Mouse (Mus musculus) layer of hippocampus, adult 9-10 months (tissue): ENCODE measurements around the gene Cpeb3.
A peak's percentile ranks its signal among the peaks of the same experiment; 100 is the strongest.
"Not testable (repeated sequence)": the region's sequence is repeated elsewhere in the genome, so short reads cannot be mapped to it uniquely, and the experiment has no call there.

Source experiments
- DNase-seq: peaks from one replicate; pipeline ENCODE4 v3.0.0; 2022; ENCODE audit warnings: low spot score

Cpeb3 gene

DNA sequence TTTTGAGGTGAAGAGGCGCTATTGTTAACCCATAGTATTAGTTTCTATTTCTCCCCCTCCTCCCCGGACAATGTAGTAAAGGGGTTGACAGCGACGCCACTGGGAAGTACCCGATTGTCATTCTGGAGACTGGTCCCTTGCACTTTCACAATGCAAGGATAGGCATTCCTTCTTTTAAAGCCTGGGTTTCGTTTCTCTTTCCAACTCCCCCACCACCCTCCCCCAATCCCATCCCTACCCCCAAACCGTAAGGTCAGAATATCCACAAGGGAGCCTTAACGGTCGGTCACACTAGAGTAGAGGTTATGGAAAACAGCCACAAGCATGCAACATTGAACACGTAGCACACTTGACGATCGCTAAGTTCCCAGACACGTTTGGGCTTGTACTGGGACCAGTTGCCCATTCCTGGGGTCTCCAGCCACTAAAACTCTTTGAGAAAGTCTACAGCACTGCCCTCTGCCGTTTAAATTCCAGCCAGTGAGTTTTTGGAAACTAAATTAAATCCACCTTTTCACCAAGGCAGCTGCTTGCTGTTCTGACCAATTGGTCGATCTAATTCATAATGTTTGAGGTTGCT lies at the start of gene Cpeb3:
Gene Cpeb3, minus strand, starts transcription at position 426 of the 580 bp plus-strand sequence.
- DNase-seq: no peak

DNA sequence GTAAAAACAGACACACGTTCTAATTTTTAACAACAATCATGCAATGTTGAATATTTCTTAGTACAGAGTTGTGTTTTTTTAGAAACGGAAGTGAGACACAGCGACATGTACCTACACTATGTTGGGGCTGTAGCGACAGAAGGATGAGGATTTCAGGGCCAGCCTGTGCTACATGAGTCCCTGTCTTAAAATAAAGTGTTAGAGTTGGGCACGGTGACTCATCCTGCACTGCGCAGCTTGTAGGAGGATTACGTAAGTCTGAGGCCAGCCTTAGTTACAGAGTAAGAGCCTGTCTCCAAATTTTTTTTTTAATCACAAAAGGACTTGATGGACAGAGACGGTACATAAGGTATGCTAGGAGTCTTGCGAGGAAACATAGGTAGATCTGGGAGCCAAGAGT lies 46.9 kb upstream of the Cpeb3 start:
- no peak for DNase-seq

DNA sequence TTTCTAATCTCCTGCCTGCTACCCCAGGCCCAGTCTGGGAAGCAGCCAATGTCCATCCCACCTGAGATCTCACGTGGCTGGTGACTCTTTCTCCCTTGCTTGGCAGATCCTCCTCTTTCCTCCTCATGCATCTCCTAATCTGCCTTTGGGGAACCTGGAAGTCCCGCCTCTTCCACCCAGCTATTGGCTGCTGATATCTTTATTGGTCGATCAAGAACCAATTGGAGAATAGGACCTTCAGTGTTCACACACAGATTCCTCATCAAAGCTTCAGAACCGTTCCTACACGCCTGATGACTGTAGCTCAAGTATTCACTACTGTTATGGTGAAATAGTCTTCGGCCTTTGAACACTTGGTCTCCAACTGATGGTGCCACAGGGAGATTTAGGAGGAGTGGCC lies 43.7 kb upstream of the Cpeb3 start:
- DNase-seq: no peak

DNA sequence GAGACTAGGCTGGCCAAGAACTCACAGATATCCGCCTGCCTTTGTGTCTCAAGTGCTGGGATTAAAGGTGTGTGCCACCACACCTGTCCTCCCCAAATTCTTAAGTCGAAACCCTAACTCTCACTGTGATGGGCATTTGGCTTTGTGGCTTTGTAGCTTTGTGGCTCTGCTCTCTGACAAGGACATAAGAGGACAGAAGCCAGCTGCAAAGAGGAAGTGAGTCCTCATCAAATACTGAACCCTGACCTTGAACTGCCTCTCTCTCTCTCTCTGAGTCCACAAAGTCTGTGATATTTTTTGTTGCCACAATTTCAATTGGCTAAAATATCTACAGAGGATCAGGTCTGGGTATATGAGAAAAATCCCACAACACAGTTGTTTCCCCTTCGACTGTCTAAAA lies 39.8 kb upstream of the Cpeb3 start:
- DNase-seq: no peak

DNA sequence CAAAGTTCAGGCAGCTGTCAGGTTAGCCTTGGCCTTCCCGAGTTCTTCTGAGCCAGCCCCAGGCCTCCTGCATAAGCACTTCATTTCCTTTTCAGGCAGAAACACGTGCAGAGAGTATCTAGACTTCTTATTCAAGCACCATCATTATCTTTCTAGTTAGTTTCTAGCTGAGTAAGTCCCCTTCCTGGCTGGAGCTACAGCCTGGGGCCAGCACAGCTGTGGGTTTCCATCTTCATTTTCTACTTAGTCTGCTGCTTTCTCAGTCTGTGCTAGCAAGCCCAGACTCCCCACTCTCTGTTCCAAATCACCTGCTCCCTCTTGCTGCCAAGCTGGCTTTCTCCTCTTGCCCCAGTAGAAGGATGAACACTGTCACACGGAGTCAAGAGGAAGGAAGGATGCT lies 38.5 kb upstream of the Cpeb3 start:
- no peak for DNase-seq

DNA sequence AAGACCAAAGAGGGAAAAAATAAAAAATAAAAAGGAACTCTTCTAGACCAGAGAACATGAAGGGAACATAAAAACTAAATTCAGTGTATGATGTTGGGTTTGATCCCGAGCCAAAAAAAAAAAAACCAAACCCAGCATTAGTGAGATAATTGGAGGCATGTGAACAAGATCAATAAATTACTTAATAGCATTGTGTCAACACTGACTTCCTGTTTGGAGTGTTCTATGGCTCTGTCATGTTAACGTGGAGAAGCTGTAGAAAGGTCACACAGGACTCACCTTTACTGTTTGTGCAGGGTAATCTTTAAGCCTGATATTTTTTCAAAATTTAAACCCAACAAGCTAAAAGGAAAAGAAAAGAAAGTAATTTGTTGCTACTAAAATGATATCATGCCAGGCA lies 34.3 kb upstream of the Cpeb3 start:
- no peak for DNase-seq

DNA sequence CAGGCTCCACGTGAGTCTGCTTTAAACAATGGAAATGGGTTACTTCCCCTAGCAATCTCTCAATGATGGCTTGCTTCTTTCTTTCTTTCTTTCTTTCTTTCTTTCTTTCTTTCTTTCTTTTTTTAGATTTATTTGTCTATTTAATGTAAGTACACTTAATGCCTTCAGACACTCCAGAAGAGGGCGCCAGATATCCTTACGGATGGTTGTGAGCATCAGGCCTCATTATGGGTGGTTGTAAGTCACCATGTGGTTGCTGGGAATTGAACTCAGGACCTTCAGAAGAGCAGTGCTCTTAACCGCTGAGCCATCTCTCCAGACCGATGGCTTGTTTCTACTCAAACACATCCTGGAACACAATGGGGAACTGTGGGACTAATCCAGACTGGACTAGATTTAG lies 32.8 kb upstream of the Cpeb3 start:
- DNase-seq: no peak

DNA sequence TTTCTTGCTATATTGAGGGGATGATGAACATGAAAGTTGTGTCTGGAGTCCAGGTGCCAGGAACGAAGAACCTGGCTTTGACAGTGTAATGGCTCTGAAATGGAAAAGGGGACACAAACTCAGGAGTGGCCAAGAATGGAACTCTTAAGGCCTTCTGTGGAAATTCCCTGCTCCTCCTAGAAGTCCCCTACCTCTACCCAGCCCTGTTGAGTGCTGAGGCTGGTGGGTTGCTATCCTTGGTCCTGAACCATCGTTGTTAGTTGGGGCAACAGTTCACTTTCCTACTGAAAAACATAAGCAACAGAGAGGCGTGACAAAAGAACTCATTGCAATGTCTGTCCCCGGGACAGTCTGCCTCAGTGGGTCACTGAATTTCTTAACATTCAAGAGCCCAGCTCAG lies 30.7 kb upstream of the Cpeb3 start:
- no peak for DNase-seq

DNA sequence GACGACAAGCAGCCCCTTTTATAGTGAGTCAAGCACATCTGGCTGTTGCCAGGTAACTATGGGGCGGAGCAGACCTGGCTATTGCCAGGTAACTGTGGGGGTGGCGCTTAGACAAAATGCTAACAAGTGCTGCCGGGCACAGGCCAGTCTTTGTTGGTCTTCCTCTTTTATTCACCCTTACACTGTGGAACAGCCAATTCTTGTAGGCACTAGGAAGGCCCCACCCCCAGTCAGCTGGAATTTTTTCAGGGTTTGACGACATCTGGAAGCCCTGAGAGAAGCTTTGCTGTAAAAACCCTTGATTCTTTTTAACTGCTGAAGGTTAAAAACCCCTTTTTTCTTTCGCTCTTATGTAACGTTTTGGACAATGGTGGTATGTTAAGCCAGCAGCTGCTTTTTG lies 30.2 kb upstream of the Cpeb3 start:
- no peak for DNase-seq

DNA sequence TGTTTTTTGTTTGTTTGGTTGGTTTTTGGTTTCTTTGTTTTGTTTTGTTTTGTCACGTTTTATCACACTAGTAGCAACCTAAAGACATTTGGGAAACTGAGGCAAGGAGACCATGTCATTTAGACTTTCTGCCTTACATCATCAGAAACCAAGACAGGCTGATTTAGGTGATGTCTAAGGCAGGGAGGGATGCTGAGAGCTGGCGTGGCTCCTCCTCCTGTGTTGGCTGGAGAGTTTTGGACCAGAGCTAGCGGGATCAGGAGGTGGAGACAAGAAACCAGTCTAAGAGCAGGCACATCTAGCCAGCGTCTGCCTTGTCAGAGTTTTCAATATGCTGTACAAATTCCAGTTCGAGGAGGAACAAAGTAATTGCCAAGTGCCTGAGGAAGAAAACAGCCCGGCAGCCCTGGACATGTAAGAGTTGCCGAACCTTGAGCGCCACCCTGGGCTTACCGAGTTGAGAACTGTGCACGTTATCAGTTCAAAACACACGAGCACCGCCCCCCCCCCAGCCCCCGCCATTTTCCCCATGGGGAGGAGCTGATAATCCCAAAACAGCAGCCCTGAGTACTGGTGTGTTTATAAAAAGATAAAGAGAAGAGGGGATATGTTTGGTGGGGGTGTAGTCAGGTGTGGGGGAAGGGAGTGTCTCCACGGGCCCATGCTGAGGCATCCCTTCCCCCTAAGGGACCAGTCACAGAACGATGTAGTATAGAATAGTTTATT lies 29.5 kb upstream of the Cpeb3 start:
- DNase-seq: no peak

DNA sequence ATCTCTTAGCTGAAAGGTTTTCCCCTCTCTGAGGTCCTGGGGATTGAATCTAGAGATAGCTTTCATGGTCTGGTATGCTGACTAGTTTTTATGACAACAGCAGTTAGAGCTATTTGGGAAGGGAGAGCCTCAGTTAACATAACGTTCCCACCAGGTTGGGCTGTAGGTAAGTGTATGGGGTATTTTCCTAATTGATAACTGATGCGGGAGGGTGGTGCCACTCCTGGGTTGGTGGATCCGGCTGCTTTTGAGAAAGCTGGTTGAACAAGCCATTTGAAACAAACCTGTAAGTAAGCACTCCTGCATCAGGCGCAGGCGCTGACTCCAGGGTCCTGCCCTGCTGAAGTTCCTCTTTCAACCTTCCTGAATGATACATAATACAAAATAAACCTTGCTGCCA lies 28.9 kb upstream of the Cpeb3 start:
- DNase-seq: no peak

DNA sequence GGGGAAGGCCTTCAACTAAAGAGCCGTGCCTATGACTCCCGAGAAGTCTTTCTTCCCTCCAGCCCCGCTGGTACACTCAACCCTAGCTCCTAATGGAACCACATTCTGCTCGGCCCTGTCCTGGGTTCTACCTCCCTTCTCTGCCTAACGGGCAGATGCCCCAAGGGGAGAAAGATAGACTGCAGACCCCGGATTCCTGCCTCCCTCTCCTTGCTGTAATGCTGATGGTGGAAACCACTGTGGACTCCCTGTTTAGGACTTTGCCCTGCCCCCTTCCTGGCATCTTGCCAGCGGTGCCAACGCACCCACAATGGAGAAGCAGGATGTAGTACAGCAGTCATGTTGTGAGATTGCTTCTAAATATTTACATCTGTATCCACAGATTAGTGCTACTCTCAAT lies 27.4 kb upstream of the Cpeb3 start:
- no peak for DNase-seq

DNA sequence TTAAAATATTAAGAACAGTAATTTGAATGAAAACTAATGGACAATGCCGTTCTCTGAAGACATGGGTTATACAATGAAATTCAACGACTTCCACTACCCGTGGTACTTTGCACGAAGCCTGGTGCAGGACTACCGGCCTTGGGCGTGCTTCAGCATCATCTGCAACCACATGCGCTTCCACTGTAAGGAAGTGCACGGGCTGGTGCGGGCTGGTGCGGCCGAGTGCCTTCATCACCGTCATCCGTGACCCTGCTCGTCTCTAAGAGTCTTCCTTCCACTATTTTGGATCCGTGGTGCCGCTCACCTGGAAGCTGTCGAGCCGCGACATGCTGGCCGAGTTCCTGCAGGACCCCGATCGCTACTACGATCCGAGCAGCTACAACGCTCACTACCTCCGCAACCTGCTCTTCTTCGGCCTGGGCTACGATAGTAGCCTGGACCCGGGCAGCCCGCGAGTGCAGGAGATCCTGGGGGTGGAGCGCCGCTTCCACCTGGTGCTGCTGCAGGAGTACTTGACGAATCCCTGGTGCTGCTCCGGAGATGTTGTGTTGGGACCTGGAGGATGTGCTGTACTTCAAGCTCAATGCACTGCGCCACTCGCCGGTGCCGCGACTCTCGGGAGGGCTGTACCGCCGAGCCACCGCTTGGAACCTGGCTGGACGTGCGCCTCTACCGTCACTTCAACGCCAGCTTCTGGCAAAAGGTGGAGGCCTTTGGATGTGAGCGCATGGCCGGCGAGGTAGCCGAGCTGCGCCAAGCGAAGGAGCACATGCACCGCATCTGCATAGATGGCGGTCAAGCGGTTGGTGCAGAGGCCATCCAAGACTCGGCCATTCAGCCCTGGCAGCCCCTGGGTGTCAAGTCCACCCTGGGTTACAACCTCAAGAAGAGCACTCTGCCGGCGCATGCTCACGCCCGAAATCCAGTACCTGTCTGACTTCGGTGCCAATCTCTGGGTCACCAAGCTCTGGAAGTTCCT lies 25.4 kb upstream of the Cpeb3 start:
- no peak for DNase-seq

DNA sequence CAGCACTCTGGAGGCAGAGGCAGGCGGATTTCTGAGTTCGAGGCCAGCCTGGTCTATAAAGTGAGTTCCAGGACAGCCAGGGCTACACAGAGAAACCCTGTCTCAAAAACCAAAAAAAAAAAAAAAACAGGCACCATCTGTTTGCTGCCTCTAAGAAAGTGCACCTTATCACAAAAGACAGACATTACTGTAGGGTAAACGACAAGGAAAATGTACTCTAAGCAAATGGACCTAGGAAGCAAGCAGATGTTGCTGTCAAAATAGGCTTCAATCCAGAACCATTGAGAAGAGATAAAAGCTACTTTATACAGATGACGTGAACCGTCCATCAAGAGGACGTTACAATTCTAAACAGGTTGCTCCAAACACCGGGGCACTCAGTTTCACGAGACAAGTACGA lies 24.2 kb upstream of the Cpeb3 start:
- not testable (repeated sequence) for DNase-seq

DNA sequence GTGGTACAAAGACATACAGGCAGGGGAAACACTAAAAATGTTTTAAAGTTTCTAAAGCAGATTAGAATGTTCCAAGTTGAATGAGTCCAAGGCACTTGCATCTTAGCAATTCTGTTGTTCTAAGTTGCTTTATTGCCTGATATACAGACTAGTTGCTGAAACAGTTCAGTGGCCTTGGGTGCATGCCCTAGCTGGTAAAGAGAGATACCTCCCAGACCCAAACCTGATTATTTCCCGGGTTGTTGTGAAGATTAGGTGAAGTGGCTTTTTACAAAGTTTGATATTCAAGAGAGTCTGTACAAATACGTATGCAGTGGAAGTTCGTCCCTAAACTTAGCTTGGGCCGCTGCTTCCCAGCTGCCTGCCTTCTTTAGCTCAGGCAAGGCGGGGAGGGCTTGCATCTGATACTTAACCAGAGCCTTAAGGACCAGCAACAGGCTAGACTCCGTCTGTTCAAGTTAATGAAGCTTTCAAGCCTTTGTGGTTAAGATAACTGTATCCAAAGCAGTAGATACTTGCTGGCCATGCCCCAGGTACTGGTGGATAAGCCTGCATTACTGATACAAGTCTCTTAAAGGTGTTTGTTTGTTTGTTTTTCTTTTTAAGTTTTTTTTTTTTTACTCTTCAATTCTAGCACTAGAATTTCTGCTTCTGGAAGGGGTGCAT lies 16.9 kb upstream of the Cpeb3 start:
- DNase-seq: no peak

DNA sequence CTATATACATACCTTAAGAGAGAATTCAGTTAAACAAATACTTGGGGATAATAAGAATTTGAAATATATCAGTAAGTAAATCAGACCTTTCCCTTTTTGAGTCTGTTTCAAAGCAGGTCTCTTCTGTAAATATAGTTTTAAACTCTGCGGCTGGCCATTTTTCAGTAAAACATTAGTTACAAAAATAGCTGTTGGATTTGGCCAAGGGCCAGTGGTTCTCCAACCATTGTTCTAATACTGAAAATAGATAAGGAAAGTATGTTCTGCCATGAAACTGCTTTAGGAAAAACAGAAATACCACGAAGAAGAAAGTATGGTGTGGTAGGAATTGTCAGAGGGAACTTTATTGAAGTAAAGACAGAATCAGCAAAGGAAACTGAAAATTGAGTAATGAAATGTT lies 6.3 kb upstream of the Cpeb3 start:
- no peak for DNase-seq

DNA sequence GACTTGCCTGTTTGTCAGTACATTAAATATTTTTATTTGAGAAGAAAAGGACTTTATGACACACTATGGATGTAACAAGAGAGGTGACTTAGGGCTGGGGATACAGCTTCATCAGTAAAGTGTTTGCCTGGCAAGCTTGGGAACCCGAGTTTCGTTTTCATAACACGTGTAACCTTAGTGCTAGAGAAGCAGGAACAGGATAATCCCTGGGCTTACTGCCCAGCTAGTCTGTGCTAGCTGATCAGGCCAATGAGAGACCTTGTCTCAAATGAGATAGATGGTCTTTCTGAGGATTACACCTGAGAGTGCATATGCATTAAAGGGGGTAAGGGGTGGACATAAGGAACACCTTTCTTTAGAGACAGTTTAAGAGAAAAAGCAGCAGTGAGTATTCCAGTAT lies 3.0 kb upstream of the Cpeb3 start:
- no peak for DNase-seq

DNA sequence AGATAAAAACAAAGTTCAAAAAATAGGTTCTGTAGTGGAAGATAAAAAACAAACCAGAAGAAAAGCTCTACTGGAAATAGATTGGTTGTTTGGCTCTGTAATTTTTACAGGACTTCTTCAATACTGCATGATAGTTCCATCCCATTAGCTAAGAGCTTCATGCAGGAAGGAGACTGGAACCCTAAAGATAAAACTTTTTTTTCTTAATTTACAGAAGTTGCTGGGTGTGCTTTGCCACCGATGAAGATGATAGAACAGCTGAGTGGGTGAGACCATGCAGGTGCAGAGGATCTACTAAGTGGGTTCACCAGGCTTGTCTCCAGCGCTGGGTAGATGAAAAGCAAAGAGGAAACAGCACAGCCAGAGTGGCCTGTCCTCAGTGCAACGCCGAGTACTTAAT lies 2.1 kb upstream of the Cpeb3 start:
- no peak for DNase-seq

DNA sequence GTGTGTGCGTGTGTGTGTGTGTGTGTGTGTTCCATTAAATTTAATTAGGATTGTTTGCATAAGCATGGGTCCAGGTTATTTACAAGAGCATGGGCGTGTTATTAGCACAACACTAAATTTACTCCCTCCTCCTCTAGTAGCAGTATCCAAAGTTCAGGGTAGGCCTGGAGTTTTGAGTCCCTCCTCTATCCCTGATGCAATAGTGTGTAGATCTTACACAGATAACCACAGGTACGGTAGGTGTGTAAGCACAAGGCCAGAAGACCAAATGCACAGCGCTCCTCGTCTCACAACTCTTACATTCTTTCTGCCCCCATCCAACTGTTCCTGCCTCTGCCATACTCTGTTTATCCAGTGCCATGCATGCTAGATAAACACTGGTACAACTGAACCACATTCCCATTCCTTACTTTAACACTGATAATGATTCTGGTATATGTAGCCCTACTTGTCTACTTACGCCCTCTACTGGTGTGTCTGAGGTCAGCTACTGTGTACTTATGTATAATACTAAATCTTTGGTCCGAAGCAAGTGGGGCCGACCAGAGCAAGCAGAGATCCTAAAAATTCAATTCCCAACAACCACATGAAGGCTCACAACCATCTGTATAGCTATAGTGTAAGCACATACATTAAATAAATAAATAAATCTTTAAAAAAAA lies 1.2 kb upstream of the Cpeb3 start:
- DNase-seq: no peak

DNA sequence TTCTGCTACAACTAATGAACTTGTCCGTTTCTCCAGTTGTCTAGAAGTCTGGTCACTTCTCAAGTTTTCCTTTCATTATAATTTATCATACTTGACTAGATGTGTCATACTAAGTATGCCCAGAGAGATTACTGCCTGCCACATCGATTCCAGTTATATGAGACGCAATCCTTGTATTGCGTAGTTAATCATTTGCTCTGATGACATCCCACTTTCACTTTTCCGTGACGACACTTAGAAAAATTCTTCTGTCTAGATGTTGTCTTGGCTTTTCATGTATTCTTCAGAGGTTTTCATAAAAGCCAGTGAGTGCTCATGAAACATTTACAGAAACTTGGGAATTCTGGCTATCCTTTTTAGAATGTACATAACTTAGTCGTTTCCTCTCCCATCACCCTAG lies 585 bp upstream of the Cpeb3 start:
- no peak for DNase-seq

DNA sequence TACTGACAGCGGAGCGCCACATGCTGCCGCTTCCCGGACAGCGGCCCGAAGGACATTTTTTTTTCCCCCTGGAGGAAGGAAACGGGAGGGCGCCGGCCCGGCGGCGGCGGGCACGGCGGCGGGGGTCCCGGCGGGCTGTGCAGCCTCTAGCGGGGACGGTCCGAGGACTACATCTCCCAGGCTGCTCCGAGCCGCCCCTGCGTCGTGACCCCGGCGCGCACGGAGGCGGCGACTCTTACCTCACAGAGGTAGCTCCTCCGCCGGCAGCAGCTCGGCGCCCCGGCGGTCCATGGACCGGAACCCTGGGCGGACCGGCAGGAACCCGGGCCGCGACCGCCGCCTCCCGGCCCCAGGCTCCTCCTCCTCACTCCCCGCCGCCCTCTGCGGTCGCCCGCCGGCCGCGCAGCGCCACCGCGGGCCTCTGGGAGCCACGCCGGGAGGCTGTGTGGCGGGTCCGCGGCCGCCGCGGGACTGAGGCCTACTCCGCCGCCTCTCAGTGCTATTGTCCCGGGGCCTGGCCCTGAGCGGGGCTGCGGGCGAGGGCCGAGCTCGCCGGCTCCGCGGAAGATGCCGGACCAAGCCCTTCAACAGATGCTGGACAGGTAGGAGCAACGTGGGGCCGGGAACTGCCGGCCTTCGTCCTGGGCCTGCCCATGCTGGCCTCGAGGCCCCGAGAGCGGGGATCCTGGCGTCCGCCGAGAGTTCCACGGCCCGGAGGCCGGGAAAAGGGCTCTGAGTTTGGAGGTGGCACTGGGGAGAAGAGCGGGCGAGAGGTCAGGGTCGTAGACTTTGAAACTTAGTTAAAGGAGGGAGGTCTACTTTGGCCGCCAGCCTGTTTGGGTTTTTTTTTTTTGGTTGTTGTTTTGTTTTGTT lies 862 bp downstream of the Cpeb3 start, which contains the start of gene March5:
Gene March5, plus strand, starts transcription at position 241 of the 873 bp plus-strand sequence.
- peak; percentile 43 for DNase-seq
